Mouse (Mus musculus) stomach, embryonic 14.5 days (tissue): ENCODE measurements around the gene E430018J23Rik. TPM values are rescaled to one million over a fixed set of nuclear protein-coding genes. Genes with fewer than 3 reads are reported as not detected.

Experiments used
- ATAC-seq: fragments of 200-750 bp; cut with Nextera tagmentation; 2 replicates; pipeline ENCODE4 v1.8.0; 2017; ENCODE audit warnings: low read depth, moderate TSS enrichment; ENCODE audit not compliant: insufficient number of reproducible peaks, insufficient read depth, low FRiP score
- H3K27ac ChIP-seq: fragments of 300-500 bp; sonication (generic); 2 replicates; pipeline ENCODE4 v1.5.1; 2014; ENCODE audit warnings: mild to moderate bottlenecking, low read length, moderate library complexity, mixed read lengths
- H3K27me3 ChIP-seq: fragments of 300-500 bp; sonication (generic); 2 replicates; pipeline ENCODE4 v1.6.1; 2014; ENCODE audit warnings: low read length, control low read depth, mixed read lengths; ENCODE audit not compliant: control insufficient read depth, insufficient read depth
- H3K36me3 ChIP-seq: fragments of 300-500 bp; sonication (generic); 2 replicates; pipeline ENCODE4 v1.6.1; 2014; ENCODE audit warnings: mild to moderate bottlenecking, control low read depth, low read length, moderate library complexity, mixed read lengths; ENCODE audit not compliant: control insufficient read depth, insufficient read depth
- H3K4me1 ChIP-seq: fragments of 300-500 bp; sonication (generic); 2 replicates; pipeline ENCODE4 v1.6.1; 2014; ENCODE audit warnings: low read length, control low read depth, mixed read lengths; ENCODE audit not compliant: control insufficient read depth, insufficient read depth
- H3K4me2 ChIP-seq: fragments of 300-500 bp; sonication (generic); replicated peaks from 2 replicates; pipeline ENCODE4 v1.6.1; 2014; ENCODE audit warnings: low read depth, low read length, control low read depth
- H3K4me3 ChIP-seq: fragments of 300-500 bp; sonication (generic); 2 replicates; pipeline ENCODE4 v1.5.1; 2014; ENCODE audit warnings: low read depth, low read length, control low read depth
- H3K9ac ChIP-seq: fragments of 300-500 bp; sonication (generic); replicated peaks from 2 replicates; pipeline ENCODE4 v1.6.1; 2014; ENCODE audit warnings: low read depth, mild to moderate bottlenecking, control low read depth, low read length, moderate library complexity, mixed read lengths
- H3K9me3 ChIP-seq: fragments of 300-500 bp; sonication (generic); 2 replicates; pipeline ENCODE4 v1.6.1; 2016; ENCODE audit warnings: low read depth, low read length, control low read depth; ENCODE audit not compliant: control insufficient read depth
- WGBS: fragments of 180-500 bp; shearing (Covaris S2); extraction: QIAGEN DNeasy Blood & Tissue Kit; methylation state at CpG from one replicate; pipeline ENCODE4 v1.1.7; 2014; 5-methylcytosine and 5-hydroxymethylcytosine counted together
- polyA plus RNA-seq: library from polyadenylated mRNA; unstranded; fragments of >200 nt; fragmentation: Nextera tagmentation; extraction: Ambion mirVana; gene quantifications from 2 replicates; pipeline ENCODE4 v1.2.1, GENCODE M21; 2014

The E430018J23Rik gene
- polyA plus RNA-seq, result 8.0 and 9.7 TPM in 2 replicates

- ATAC-seq, result peak; percentile 96
- peak within 1 kb of the TSS; percentile 65 for H3K9ac ChIP-seq
- under 1% methylated on average over 45 of the region's 45 CpGs for WGBS
- H3K4me3 ChIP-seq, result peak within 1 kb of the TSS; percentile 57
- no peaks in the 10 kb centered on the region for H3K27me3 ChIP-seq
- H3K27ac ChIP-seq, result peak within 1 kb of the TSS; percentile 76
- 0 out of 2 replicates have a peak, but pooled peaks cover 6% of the 10 kb centered on the region for H3K36me3 ChIP-seq
- peak within 1 kb of the TSS; percentile 48 for H3K4me2 ChIP-seq
- H3K9me3 ChIP-seq, result no peaks in the 10 kb centered on the region
- H3K4me1 ChIP-seq, result peaks cover 5% of the 10 kb centered on the region; the same call in 1 of the 2 replicates
Observed at GRCm38 (mm10) chr7:127393157-127393943, at the start of gene E430018J23Rik. E430018J23Rik (minus strand) TSS chr7:127393629.

GRCm38 (mm10) chr7:127437724-127438123 is 44.3 kb upstream of the E430018J23Rik start:
- peaks cover 7% of the 10 kb centered on the region; the same call in 1 of the 2 replicates for H3K9me3 ChIP-seq
- no peak overlapping the region for H3K9ac ChIP-seq
- H3K4me1 ChIP-seq, result no peaks in the 10 kb centered on the region
- no peak overlapping the region for H3K4me3 ChIP-seq
- H3K36me3 ChIP-seq, result peaks cover 7% of the 10 kb centered on the region; the same call in 1 of the 2 replicates
- 87% methylated on average over 3 of the region's 3 CpGs for WGBS
- no peak overlapping the region for H3K27ac ChIP-seq
- no peak for ATAC-seq
- no peak overlapping the region for H3K4me2 ChIP-seq
- no peaks in the 10 kb centered on the region for H3K27me3 ChIP-seq

GRCm38 (mm10) chr7:127435206-127435605 is 41.8 kb upstream of the E430018J23Rik start:
- ATAC-seq, result no peak
- Histone ChIP-seq H3K4me1 (no peaks in the 10 kb centered on the region), H3K9me3 (peaks cover 7% of the 10 kb centered on the region; the same call in 1 of the 2 replicates), H3K4me2 (no peak overlapping the region), H3K27me3 (no peaks in the 10 kb centered on the region), H3K9ac (no peak overlapping the region), H3K36me3 (no peaks in the 10 kb centered on the region), H3K4me3 (no peak overlapping the region), H3K27ac (no peak overlapping the region)
- WGBS, result 87% methylated on average over 4 of the region's 4 CpGs

DNA sequence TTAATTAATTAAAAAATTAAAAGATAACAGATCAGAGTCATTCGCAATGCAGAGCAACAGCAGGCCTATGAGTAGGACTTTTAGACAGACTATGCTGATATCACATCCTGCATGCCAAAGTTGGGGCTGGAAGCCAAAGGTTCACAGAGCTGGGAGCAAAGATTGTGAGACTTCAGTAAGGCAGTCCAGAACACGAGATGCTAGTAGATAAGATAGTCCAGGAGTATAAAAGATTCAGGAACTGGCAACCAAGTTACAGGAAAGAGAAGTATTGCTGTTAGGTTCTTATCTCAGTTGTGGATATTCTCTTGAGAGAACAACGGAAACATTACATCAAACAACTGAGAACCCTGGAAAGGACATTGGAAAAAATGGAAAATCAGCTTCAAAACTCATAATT is 32.9 kb upstream of the E430018J23Rik start:
- no peak overlapping the region for H3K4me3 ChIP-seq
- no peak overlapping the region for H3K4me2 ChIP-seq
- H3K4me1 ChIP-seq, result peaks cover 5% of the 10 kb centered on the region; the same call in 1 of the 2 replicates
- no peaks in the 10 kb centered on the region for H3K27me3 ChIP-seq
- H3K27ac ChIP-seq, result no peak overlapping the region
- WGBS, result 65% methylated on average over 3 of the region's 3 CpGs
- no peaks in the 10 kb centered on the region for H3K36me3 ChIP-seq
- H3K9ac ChIP-seq, result no peak overlapping the region
- no peaks in the 10 kb centered on the region for H3K9me3 ChIP-seq
- no peak for ATAC-seq

- WGBS, result 84% methylated on average over 2 of the region's 2 CpGs
- ATAC-seq, result no peak
Observed at GRCm38 (mm10) chr7:127425911-127426310, 32.5 kb upstream of the E430018J23Rik start.

GRCm38 (mm10) chr7:127425291-127425690 is 31.9 kb upstream of the E430018J23Rik start:
- H3K4me1 ChIP-seq, result peaks cover 9% of the 10 kb centered on the region; the same call in 1 of the 2 replicates
- no peak overlapping the region for H3K9ac ChIP-seq
- no peak for ATAC-seq
- H3K36me3 ChIP-seq, result no peaks in the 10 kb centered on the region
- no peak overlapping the region for H3K4me3 ChIP-seq
- WGBS, result 89% methylated on average over 3 of the region's 3 CpGs
- no peak overlapping the region for H3K27ac ChIP-seq
- no peaks in the 10 kb centered on the region for H3K9me3 ChIP-seq
- no peak overlapping the region for H3K4me2 ChIP-seq
- no peaks in the 10 kb centered on the region for H3K27me3 ChIP-seq

More at GRCm38 (mm10) chr7:127425911-127426310, 32.5 kb upstream of the E430018J23Rik start:
- H3K9me3 ChIP-seq, result no peaks in the 10 kb centered on the region
- H3K36me3 ChIP-seq, result no peaks in the 10 kb centered on the region
- no peaks in the 10 kb centered on the region for H3K27me3 ChIP-seq
- H3K4me1 ChIP-seq, result peaks cover 9% of the 10 kb centered on the region; the same call in 1 of the 2 replicates
- H3K4me2 ChIP-seq, result no peak overlapping the region
- H3K27ac ChIP-seq, result no peak overlapping the region
- H3K9ac ChIP-seq, result no peak overlapping the region
- no peak overlapping the region for H3K4me3 ChIP-seq

DNA sequence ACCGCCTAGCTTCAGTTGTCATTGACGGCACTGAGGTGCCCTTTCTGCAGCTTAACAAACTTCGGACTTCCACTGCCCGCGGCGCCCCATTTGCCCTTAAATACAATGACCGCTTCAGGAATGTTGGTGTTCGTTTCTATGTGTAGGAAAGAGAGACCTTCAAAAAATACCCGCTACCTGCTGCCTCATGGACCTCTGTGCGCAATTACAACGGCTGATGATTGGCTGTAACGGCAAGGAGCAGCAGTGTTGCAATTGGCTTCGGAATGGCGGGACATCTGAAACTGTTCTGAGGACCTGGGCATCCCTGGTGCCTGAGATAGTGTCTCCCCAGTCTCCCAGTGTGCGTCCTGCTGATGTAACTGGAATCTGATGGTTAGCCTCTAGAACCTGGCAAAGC is 28.8 kb upstream of the E430018J23Rik start:
- H3K4me3 ChIP-seq, result peak overlapping the region; percentile 82
- no peaks in the 10 kb centered on the region for H3K9me3 ChIP-seq
- H3K36me3 ChIP-seq, result no peaks in the 10 kb centered on the region
- 2% methylated on average over 15 of the region's 15 CpGs for WGBS
- peak overlapping the region; percentile 76; the same call in 1 of the 2 replicates for H3K9ac ChIP-seq
- ATAC-seq, result peak; percentile 43; the same call in 1 of the 2 replicates
- no peaks in the 10 kb centered on the region for H3K27me3 ChIP-seq
- no peak overlapping the region for H3K27ac ChIP-seq
- H3K4me1 ChIP-seq, result peaks cover 9% of the 10 kb centered on the region; the same call in 1 of the 2 replicates
- H3K4me2 ChIP-seq, result peak overlapping the region; percentile 97

DNA sequence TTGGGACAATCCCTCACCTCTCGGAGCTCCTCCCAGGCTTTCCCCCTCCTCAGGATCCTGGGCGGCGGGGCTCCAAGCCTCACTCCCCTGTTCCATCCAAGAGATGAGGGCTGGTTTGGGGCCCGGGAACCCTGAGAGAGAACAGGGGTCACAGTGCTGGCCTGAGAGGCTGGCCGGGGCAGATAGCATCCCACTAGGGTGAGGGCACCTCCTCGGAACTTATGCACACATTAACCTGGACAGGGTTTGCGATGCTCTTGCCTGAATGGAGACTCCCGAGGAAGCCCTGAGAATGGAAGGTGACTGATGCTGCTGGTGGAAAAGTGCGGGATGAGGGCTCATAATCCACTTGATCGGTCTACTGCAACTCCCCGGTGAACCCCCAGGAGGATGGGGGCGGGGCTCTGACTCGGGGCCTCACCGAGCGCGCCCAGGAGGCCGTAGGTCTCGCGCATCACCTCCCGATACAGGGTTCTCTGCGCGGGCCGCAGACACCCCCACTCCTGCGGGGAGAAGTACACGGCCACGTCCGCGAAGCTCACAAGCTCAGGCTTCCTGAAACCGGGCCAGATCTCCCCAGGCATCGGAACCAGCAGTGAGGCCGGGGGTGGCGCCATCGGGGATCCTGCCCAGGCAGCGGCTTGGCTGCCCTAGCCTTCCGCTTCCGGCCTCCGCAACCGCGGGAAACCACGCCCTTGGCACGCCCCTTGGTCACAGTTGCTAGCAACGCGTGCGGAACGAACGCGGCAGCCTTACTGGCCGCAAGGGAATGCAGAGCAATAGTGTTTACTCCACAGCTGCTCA is 28.2 kb upstream of the E430018J23Rik start, which contains the start of gene Zfp688:
TSS of gene Zfp688 (minus strand) at position 681 of the 804 bp plus-strand sequence.
- H3K9me3 ChIP-seq, result no peaks in the 10 kb centered on the region
- no peaks in the 10 kb centered on the region for H3K27me3 ChIP-seq
- 1% methylated on average over 48 of the region's 48 CpGs for WGBS
- no peaks in the 10 kb centered on the region for H3K36me3 ChIP-seq
- H3K4me2 ChIP-seq, result peak within 1 kb of the TSS; percentile 97
- H3K4me3 ChIP-seq, result peak within 1 kb of the TSS; percentile 82
- peak; percentile 94 for ATAC-seq
- peak within 1 kb of the TSS; percentile 76 for H3K9ac ChIP-seq
- peak within 1 kb of the TSS; percentile 55; the same call in 1 of the 2 replicates for H3K27ac ChIP-seq
- H3K4me1 ChIP-seq, result peaks cover 9% of the 10 kb centered on the region; the same call in 1 of the 2 replicates
